Mouse (Mus musculus) thymus, postnatal 36 days (tissue): Measurements from ENCODE around the gene Nampt.
A peak's percentile ranks its signal among the peaks of the same experiment; 100 is the strongest.

Source experiments
- DNase-seq, 2 experiments: peaks; one replicate each; pipeline ENCODE4 v3.0.0; 2022; ENCODE audit warnings: mixed read lengths in 2 of 2

Nampt gene

GRCm38 (mm10) chr12:32819416-32819815, at the start of gene Nampt:
Gene Nampt (plus strand): TSS chr12:32819545.
- no peak for DNase-seq

DNA sequence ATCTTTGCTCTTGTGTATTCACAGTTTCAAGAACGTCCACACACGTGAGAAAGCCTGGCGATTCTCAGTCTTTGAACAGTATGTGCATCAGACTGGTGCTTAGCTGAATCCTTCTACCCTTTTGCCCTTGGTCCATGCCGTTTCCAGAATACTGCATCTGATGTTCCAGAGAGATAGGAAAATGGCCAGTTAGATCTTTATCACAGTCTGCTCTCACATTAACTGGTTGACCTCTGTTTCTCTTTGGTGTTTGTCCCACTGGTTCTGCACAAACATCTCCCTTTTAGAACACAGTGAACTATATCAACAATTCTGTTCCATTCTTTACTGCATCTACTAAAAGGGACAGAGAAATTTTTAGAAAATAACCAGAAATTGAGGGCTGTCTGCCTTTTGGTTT, 48.6 kb upstream of the Nampt start:
- no peak for DNase-seq

- DNase-seq, result no peak
Measured at GRCm38 (mm10) chr12:32774592-32774991, 44.8 kb upstream of the Nampt start.

DNA sequence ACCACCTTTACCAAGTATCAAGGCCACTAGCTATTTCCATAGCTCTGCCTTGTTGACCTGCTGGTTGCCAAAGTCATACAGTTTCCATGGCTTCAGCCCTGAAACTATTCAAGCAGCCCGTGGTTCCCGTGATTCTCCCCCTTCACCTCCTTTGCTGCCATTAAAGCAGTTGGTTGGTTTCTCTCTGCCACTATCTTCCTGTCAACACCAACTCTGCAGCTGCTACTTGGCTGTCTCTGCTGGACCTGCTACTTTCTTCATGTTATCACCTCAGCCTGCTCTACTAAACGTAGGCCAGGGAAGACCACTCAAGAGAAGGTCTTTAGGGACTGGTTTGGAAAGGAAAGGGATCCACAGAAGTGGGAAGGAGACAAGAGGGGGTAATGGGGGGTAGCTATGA, 30.3 kb upstream of the Nampt start:
- no peak for DNase-seq

- DNase-seq, result no peak
Measured at GRCm38 (mm10) chr12:32795765-32796471, 23.4 kb upstream of the Nampt start.

GRCm38 (mm10) chr12:32797438-32797837, 21.9 kb upstream of the Nampt start:
- DNase-seq, result no peak

DNA sequence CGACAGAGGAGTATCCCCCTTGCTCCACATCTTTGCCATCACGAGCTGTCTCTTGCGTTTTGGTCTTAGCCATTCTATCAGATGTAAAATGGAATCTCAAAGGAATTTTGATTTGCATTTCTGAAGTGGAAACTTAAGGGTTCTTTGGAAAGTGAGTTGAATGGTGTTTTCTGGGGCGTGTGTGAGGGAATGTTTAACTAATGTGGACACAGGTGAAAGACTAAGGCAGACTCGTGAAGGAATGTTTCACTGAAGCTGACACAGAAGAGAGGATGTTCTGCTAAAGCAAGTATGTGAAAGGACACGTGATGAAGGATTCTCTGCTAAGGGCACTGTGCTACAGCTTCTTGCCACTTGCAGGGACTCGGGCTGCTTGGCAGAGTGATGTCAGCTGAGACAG, 18.3 kb upstream of the Nampt start:
- DNase-seq, result no peak

- no peak for DNase-seq
Measured at GRCm38 (mm10) chr12:32805559-32805958, 13.8 kb upstream of the Nampt start.

- DNase-seq, result peak; percentile 98
Measured at GRCm38 (mm10) chr12:32819823-32820605, 669 bp downstream of the Nampt start.

DNA sequence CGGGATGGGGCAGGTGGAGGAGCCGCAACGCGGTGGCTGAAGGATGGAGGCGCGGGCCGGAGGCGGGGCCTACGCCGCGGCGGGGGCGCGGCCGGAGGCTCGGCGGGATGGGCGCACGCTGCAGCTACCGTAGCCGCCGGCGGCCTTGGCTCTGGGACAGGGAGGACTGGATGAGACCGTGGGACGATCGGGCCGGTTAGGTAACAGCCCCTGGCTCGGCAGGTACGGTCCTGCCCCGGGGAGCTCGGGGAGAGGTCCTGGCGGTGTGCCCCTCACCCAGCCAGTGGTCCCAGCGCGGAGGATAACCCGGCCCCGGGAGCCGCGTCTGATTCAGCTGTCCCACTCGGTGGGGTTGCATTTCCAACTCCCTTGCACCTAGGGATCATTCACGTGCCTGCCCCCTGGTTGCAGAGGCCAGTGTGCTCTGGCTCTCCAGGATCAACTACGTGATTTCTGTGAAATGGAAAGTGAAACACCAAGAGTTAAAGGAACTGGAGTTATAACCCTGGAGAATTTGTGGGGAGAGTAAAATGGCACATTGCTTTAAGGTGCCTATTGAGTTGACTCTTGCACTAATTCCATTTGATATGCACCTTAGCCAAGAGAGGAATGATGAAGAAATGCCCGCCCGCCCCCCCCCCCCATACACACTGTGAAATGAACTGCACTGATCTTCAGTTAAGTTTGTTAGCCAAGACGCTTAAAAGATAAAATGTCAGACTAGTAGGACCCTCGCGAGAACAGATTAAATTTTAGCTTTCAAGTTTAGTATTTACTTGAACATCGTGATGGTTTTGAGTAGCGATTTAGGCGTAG, 1.6 kb downstream of the Nampt start:
- DNase-seq, result peak; percentile 73 to 80

- DNase-seq, result no peak
Measured at GRCm38 (mm10) chr12:32821504-32822011, 2.2 kb downstream of the Nampt start.

DNA sequence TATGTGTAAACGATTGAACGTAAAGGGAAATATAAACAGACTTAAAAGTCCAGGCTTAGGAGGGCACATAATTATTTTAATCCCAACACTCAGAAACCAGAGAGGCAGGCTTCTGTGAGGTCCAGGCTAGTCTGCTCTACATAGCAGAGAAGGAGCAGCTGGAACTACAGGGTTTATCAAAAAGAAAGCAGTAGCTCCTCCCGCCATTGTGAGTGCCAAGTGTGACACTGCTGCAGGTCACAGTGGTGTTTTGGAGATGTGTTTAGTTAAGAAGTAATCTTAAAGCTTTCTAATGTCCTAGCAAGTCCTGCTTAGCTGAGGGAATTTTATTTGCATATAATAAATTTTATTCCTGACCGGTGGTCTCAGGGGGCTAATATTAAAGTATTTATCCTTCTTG, 2.7 kb downstream of the Nampt start:
- DNase-seq, result no peak

GRCm38 (mm10) chr12:32824586-32824985, 5.2 kb downstream of the Nampt start:
- DNase-seq, result no peak

DNA sequence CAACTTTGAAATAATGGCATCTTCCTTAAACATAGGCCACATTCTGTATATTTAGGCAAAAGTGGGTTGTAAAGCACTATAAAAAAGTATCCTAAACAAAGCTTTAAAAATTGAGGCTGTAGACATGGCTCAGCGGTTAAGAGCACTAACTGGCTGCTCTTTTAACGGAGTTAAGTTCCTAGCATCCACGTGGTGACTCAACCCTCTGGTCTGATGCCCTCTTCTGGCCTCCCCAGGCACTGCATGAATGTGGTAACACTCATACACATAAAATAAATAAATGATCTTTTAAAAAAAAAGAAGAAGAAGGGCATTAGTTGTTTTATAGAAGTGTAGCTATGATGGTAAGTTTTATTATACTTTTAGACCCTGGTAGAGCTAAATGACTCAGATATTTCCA, 7.6 kb downstream of the Nampt start:
- peak; percentile 64 to 69 for DNase-seq

GRCm38 (mm10) chr12:32828137-32828760, 8.9 kb downstream of the Nampt start:
- DNase-seq, result no peak

- DNase-seq, result no peak
Measured at GRCm38 (mm10) chr12:32829321-32830090, 10.2 kb downstream of the Nampt start.

GRCm38 (mm10) chr12:32832076-32832475, 12.7 kb downstream of the Nampt start:
- DNase-seq, result no peak

DNA sequence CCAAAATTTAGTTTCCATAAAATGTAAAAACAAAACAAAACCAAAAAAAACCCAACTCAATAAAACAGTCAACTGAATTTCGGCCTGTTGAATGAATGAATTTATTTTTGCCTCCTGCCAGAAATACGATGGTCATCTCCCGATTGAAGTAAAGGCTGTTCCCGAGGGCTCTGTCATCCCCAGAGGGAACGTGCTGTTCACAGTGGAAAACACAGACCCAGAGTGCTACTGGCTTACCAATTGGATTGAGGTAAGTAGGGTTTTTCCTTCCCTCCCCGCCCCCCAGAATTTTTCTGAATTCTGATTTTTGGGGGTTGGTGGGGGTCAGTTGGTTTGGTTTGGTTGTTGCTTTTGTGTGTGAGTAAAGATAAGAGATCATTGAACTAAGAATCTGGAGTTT, 15.4 kb downstream of the Nampt start:
- no peak for DNase-seq

DNA sequence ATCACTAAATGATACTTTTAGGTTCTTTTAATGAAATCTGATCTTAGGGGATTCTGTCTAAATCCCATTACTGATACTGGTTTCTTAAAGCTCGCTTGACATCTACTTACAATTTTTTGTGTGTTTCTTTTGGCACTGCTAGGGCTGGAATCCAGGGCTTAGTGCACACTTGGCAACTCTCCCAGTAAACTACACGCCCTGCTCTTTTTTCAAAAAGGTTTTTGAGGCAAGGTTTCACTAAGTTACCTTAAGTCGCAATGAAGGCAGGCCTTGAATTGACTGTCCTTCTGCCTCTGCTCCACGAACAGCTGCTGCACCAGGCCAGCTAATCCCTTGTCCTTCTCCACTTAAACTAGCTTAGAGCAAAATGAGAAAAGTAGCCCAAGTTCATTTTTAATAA, 15.9 kb downstream of the Nampt start:
- no peak for DNase-seq

DNA sequence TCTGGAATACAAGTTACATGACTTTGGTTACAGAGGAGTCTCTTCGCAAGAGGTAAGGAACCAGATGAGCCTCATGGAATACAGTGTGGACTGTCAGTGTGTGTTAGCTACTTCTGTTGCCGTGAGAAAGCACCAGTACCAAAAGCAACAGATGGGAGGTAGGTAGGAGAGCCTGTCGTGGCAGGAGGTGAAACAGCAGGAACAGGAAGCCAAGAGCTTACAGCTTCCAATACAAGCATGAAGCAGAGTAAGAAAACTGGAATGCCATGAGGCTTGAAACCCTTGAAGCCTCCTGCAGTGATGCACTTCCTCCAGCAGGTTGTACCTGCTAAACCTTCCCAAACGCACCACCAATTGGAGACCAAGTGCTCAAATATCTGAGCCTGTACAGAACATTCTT, 19.1 kb downstream of the Nampt start:
- DNase-seq, result no peak

DNA sequence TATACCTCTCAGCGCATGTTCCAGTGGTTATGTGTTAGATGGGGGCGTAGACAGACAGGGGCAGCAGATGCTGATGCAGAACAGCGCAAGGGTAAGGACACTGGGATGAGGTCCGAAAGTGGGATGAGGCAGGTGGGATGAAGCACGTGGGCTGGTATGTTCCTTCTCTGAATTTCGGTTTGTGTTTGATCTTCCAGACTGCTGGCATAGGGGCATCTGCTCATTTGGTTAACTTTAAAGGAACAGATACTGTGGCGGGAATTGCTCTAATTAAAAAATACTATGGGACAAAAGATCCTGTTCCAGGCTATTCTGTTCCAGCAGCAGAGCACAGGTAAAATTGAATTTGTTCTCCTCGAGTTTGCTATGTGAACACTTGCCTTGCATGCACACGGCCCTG, 19.6 kb downstream of the Nampt start:
- no peak for DNase-seq

GRCm38 (mm10) chr12:32841442-32841900, 22.1 kb downstream of the Nampt start:
- no peak for DNase-seq
